Mouse (Mus musculus): ENCODE measurements around the gene Cr1l.

Gene Cr1l

DNA sequence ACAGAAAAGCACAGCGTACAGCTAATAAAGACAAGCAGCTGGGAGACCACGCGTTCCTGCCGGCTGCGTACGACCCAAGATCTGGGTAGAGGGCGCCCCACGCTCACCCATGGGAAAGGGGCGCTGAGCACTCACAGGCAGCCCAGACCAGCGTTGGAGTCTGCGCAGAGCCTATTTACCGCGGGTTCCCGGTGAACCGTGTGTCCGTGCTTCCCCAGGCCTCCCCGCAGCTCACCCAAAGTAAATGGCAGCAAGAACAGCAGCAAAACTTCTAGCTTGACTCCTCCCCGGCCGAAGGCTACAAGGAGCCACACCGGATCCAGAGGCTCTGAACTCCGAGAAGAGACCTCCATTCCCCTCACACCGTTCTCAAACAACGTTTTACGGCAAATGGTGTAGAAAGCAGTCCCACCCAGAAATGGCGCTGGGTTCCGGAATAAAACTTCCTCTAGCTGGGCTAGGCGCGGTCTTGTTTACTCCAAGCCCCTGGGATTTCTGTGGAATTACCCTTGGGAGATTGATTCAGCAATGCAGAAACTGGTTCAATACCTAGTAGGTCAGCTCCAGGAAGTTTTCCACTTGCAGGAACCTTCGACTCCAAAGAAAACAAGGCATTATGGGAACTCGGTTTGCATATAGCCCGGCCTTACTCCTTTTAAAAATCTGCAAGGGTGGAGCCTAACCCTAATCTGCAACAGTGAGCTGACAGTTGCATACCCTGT lies at the start of gene Cr1l:
Gene Cr1l (minus strand): TSS at position 634 of the 722 bp plus-strand sequence.
- in situ Hi-C loops (cut with MseI, MboI): no loop called here

DNA sequence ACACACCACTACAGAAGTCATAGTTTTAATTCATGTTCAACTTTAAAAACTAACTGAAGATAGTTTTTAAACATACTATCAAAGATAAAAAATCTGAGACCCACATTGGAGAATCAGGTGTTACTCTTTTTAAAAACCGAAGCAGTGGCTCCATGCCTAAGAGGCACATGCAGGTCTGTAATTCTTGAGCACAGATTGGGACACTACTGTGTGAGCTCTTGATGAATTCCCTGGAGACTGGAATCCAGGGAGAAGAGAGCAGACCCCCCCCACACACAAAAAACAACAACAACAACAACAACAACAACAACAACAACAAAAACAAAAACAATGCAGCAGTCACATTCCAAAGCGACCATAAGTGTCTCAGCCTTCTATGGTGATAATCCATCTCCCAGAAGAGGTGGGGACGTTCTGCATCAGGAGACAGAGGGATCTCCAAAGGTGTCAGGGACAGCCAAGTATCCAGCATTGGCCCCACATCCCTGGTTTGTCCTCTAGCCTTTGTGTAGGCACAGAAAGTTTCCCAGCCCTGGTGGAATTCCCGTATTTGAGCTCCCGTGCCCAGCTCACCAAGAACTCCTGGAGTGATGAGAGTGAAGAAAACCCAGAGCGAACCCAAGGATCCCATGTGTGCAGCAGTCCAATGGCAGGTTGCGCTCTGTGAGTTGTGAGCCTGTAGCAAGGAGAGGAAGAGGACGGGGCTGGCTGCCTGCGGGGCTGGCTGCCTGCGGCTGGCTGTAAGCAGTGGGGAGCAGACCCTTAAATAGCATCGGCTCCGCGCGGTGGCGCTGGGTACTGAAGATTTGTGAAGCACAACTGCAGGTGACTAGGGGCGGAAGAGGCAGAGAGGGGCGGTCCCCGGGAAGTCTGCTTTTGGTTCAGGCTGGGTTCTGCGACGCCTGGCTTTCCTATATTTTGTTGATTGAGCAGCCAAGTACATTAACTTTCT lies 44.9 kb upstream of the Cr1l start, which contains the start of gene Cr2:
Gene Cr2 (minus strand): TSS at position 737 of the 952 bp plus-strand sequence.
- in situ Hi-C loops (cut with MseI, MboI): no loop called here

DNA sequence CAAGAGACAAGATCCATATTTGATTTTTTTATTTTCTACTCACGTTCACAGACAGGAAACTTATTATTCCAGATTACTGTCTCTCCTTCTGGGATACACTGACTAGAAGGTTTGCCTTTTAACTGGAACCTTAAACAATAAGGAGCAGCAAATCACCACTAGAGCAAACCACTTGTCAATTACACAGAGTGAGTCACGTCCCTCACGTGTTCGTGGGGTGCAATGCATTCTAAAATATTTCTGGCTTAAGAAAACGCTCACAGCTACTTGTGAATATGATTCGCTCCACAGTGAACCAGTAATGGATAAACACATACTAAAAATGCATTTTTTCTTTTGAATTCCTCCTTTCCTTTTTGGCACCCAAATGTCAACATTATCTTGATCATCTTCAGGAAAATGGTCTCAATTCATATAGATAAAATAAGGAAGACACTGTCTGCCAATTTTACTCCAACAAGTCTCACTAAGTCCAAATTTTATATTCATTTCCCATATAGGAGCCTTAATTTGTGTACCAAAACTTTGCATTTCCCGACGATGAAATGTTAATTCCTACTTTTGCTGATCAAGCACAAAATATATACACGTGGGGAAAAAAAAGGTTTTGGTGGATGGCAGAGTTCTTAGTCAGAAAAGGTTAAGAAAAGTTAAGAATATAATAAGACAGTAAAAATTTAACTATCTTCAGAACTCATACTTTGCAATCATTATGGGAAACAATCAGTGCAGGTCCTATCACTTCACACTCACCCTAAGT lies 33.8 kb upstream of the Cr1l start:
- in situ Hi-C loops (cut with MseI, MboI): no loop called here

DNA sequence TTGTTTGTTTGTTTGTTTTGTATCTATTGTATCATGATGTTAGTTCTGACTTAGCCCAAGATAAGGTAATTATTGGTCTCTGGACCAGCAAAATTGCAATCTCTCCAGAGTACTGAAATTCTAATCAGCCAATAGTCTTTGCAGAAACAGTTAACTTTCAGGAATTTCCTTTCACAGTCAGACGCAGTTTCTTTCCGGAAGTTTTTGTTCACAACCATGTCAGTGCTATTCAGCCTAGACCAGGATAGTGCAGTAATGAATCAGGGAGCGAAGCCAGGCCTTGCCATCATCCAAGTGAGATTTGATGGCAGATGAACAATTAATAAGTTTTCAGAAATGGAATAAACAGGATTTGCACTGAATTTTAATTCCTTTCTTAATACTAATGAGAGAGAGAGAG lies 684 bp upstream of the Cr1l start:
- in situ Hi-C loops (cut with MseI, MboI): no loop called here

DNA sequence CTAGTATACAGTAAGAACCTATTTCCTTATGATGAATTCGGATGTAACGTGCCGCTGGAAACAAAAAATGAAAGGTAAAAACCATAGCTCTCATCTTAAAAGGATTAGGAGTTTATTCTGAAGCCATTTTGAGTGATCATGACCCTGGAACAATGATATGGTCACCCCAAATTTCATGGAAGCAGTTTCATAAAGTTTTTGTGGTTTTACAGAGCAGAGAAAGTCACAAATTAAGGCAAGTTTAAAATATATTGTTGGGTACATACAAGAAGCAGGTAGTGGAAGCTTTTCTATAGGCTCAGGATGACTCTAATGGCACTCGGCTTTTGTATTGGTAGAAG lies 259 bp upstream of the Cr1l start:
- in situ Hi-C loops (cut with MseI, MboI): no loop called here

DNA sequence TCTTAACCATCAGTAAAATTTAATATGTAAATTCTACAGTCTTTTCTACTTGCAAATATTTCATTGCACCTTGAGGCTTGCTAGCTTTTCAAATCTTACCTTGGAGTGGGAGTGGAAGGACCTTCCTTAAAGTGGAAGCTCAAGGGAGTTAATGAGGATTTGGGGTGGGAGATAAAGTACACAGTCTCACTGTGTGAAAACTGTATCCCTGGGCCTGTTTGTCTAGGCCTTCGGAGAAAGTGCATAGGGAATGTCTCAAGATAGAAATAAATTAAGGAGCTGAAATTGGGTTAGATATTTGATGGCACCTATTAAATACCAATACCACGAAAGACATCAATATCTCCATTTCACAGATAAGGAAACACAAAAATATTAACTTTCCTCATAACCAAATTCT lies 907 bp downstream of the Cr1l start:
- in situ Hi-C loops (cut with MseI, MboI): no loop called here

DNA sequence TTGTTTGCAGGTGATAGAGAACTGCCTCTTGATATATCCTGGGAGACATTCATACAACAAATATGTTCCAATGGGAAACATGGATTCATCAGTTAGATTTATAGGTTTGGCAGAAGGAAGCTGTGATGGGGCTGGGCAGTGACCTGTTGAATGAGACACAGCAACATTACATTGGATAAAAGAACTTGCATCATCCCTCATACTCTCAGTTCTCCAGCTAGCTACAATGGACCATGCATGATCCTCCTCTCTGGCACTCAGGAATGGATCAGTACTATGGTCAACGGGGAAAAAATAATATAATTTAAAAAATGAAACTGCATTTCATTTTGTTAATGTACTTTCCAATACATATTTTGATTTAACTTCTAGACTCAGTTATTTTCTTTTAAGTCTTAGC lies 1.5 kb downstream of the Cr1l start:
- in situ Hi-C loops (cut with MseI, MboI): no loop called here

DNA sequence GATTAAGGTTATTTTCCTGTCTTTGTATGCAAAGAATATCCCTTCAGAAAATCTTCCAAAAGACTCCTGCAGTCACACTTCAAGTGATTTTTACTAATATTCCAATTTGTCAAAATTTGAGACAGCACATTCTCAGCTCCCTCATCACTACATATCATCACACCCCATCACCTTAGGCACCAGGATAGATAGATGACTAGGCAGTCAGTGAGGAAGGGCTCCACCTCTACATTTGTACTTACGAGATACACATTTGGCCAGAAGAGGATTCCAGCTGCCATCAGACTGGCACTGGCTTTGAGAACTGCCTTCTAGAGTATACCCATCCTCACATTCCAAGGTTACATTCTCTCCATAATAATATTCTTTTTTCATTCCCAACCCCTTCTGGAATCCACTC lies 17.0 kb downstream of the Cr1l start:
- in situ Hi-C loops (cut with MseI, MboI): no loop called here

DNA sequence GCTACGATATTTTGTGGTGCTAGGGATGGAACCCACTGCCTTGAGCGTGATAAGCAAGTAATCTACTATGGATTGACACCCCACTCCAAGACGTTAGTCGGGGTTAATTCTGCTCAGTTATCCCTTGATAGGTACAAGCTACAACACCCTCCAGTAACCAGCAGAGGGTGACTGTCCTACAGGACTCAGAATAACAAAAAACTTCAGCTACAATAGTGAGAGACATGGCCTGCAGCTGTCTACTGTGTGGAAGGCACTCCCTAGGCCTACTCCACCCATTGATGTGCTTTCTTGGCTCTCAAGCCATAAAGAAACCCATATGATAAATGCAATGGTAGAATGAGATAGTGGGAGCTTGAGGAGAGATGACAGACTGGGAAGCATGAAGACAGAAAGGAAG lies 17.8 kb downstream of the Cr1l start:
- in situ Hi-C loops (cut with MseI, MboI): no loop called here

DNA sequence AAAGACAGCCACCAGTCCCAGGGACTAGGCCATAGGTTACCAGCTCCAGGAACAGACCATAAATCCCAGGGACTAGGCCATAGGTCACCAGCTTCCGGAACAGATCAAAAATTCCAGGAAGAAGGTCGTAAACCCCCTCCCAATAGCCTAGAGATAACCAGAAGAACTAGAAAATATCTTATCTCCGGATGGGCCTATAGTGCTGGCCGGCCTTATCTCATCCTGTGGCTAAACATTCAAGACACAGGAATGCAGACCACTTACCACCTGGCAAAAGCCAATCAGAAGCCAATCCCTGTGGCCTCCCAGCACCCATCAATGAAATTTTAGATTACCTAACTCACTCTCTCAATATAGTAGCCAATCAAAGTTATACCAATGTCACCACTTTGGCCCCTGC lies 30.7 kb downstream of the Cr1l start:
- in situ Hi-C loops (cut with MseI, MboI): no loop called here

DNA sequence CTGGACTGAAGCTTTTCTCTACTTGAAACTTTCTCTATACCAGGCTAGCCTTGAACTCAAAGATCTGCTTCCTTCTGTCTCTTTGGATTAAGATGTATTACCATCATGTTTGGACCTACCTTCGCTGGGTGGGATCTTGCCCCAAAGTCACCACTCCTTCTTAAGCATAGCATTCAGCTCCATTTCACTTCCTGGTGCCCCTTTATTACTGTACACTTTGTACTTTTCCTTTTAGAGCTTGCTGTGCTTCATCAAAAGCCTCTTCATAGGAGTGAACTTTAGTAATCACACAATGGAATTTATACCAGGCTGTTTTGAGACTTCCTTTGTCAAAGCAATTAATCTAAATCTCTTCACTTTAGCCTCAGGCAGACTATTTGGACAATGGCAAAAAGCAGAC lies 33.4 kb downstream of the Cr1l start:
- in situ Hi-C loops (cut with MseI, MboI): no loop called here

DNA sequence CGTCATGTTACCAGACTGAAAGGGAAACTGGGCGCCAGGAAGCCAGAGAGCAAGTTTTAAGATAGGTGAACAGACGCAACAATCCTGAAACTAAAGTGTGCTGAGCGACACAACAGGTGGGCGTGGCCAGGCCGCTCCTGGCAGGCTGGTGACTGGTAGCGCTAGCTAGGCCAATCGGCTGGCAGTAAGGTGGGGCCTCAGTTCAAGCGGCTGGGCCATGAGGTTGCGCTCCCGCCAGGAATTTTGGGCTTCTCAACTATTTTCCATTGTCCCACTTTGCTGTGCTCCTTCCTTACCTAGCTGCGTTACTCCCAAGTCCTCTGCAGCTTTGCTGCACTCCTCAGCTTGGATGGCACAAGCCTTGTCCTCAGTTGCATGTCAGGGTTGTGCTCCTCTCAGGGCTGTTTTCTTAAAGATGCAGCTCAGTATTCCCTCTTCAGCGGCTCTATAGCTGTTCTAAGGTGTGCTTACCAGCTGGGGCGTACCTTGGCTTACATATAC lies 39.1 kb downstream of the Cr1l start, which contains the start of gene Cd46:
Gene Cd46 (minus strand): TSS at position 30 of the 501 bp plus-strand sequence.
- in situ Hi-C loops (cut with MseI, MboI): no loop called here

DNA sequence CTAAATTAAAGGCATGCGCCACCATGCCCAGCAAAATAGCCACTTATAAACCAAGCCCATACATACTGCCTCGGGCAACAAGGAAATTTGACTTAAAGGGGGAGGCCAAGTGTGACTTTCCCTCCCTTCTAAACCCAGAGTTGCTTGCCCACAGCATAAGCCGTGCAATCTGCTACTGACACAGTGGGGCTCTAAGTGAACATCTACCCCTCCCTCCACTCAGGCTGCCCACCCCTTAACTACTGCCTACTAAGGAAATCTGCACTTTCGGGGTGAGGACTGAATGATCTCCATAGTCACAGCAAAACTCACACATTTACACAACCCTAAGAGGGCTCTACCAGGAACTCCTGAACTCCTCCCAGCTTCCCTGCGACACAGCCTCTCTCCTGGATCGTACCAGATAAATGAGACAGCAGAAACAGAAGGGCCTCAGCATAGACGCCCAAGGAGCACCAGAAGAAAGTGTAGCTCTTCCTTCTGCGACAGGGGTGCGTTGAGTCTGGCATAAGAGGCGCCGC lies 39.6 kb downstream of the Cr1l start:
- in situ Hi-C loops (cut with MseI, MboI): no loop called here

DNA sequence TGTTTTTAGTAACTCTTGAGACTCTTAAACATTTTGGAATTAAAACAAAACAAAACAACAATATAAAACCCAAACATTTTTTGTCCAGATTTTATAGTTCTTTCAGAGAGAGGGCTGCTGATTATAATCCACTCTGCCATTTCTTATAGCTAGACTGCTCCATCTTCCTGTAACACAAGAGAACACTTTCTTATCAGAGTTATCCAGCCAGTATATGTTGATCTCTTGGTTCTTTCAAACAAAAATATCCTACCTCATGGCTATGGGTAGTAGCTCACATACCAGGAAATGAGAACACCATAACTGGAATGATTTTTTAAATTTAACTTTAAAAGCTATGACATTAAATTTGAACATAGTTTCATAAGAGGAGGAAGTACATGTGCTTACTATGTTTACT lies 49.2 kb downstream of the Cr1l start:
- in situ Hi-C loops (cut with MseI, MboI): no loop called here

All from mouse trophoblast stem cell (cell line).